Mouse (Mus musculus): ENCODE results near the gene Psma7.

DNA sequence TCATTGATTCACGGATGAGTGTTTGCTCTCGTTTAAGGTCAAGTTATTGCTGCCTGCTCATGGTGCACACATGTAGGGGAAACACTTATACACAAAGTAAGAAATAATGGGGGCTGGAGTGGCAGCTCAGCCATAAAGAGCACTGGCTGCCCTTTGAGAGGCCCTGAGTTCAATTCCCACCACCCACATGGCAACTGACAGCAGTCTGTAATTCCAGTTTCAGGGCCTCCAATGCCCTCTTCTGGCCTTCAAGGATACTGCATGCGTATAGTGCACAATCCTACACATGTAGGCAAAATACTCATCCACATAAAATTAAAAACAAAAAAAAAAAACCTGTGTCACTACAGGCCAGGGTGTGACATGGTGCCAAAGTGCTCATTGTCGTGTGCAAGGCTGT lies 45.2 kb upstream of the Psma7 start:
- TF ChIP-seq CTCF (IDR thresholded peaks at IDR 0.05; ENCODE audit: borderline replicate concordance, extremely low read depth, insufficient read depth, insufficient read length) (peak; percentile 16; the same call in 1 of the 2 replicates), POLR2A (IDR thresholded peaks at IDR 0.05; ENCODE audit: borderline replicate concordance, extremely low read depth, insufficient read depth, insufficient read length, poor library complexity, severe bottlenecking) (no peak)

All from brain, embryonic 14.5 days (tissue).